Mouse (Mus musculus) adrenal gland, adult 18-20 months (tissue): ENCODE data around the gene Lhx4. TPM values are rescaled to one million over a fixed set of nuclear protein-coding genes. Genes with fewer than 3 reads are reported as not detected.

ENCODE experiments used
- DNase-seq, 2 experiments: peaks; one replicate each; pipeline ENCODE4 v3.0.0; 2021 to 2022; ENCODE audit warnings: low spot score in 2 of 2
- total RNA-seq, 2 experiments: library from RNA; stranded (reverse); gene quantifications; 1 replicate in 1 of 2; 2 replicates in 1 of 2; pipeline ENCODE4 v1.2.3; 2021

The Lhx4 gene
- total RNA-seq, 2 experiments from 2014 or later: 0.06 TPM; not detected in 1

DNA sequence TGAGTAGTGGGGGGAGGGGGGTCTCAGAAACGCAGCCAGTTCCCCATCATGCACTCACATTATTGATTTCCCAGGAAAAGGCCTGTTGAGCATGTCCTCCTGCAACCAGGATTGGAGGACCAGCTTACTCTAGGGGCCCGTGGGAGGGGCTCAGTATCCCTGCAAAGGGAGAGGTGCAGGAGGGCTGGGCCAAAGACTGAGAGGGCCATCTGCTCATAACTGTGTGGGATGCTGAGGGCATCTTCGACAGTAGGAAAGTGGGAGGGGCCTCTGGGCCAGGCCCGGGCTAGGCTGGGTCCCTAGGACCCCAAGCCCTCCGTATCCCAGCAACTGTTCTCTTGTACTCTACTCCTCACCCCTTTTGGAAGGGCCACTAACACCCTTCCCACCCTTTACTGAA lies 47.3 kb downstream of the Lhx4 start:
- DNase-seq: no peak

DNA sequence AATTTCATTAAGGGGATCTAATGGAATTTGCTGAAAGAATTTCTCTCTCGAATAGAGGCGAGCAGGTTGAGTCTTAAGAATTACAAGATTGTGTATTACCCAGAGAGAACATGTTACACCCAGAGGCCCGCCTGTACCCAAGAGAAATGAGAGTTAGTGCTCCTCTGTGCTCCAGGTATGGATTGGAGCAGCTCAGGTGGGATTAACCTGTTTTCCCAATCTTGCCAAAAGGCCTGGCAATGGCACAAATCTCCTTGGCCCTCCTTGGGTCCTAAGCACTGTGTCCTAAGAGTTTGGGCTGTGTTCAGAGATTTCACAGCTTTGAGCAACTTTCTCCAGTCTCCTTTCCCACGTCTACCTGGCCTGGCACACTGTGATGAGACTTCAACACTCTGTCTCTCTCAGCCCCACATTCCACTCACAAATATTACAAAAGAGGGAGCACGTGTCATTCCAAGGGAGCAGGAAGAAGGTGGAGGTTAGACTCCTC lies 48.2 kb downstream of the Lhx4 start:
- no peak for DNase-seq

DNA sequence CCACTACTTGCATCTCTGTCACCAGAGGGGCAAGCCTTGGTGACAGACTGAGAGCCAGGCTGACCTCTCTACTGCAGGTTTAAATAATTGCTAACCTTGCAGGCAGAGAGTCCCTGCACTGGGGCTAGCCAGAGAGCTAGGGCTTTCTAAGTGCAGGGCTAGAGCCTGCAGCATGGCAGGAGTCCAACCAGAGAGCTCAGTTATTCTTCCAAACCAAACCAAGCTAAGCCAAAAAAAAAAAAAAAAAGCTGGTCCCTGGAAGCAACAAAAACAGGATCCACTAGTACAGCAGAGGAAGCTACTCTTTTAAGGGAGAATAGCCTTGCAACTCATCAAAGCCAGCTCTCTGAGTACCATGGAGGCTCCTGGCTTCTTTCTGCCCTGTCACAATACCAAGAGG lies 50.6 kb downstream of the Lhx4 start:
- DNase-seq: no peak

DNA sequence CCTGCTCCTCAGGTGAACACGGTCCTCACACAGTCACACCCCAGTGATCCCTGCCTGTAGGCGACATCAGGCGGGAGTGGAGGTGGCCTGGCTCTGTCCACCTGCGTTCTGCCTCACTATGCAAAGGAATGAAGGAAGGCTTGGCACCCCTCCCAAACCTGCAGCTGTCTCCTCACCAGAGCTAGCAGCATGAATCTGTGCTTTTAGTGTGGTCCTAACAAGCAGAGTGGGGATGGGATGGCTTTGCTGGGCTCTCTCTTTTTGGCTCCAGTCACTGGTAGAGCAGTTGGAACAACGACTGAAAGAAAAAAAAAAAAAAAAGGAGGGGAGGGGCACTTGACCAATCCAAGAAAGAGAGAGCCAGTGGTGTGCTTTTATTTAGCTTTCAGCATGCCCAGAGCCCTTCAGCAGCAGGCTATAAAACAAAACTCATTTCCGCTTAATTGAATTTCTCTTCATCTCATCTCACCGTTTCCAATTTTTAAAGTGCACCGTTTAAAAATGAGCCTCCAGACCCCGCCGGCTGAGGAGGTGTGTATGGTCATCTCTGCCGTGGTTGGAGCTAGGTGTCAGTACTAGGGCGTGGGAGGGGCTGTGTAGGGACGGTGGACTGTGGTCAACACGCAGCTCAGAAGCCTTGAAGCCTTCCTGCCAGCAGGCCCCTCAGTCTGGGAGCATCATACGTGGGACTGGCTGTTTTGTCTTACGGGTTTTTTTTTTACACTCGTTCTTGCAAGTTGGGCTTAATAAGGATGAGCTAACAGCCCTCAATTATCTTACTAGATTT lies 52.9 kb downstream of the Lhx4 start:
- no peak for DNase-seq

DNA sequence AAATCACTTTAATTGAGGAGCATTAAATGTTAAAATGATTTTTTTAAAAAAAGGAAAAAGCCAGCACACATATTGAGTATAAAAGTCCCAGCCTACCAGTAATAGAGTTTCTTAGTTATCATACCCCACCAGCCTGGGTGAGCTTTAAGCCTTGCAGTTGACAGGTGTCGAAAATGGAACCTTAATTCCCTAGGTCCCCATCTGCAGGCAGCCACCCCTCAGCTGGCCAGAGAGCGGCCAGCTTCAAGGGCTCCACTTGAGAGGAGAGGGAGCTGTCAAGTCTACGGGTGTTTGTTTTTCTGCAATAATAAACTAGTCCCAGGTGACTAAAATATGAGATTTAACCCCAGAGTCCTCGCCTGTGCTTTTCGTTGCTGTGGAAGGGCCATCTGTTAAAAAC lies 58.0 kb downstream of the Lhx4 start:
- no peak for DNase-seq

DNA sequence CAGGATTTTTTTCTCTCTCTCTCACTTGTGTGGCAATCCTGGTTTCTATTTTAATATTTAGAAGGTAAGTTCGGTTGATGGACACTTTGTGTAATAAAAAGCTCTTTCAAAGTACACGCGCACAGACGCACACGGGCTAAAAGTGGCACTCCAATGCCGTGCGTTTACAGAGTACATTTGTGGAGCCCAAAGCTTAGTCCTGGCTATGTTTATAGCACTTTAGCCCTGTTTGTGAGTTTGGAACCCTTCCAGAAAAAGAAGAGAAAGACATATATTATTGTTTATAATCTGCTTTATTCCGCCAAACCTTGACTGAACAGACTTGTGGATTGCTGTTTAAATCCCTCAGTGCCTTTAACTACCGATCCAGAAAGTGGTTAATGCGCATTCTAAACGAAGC lies 58.5 kb downstream of the Lhx4 start:
- no peak for DNase-seq

DNA sequence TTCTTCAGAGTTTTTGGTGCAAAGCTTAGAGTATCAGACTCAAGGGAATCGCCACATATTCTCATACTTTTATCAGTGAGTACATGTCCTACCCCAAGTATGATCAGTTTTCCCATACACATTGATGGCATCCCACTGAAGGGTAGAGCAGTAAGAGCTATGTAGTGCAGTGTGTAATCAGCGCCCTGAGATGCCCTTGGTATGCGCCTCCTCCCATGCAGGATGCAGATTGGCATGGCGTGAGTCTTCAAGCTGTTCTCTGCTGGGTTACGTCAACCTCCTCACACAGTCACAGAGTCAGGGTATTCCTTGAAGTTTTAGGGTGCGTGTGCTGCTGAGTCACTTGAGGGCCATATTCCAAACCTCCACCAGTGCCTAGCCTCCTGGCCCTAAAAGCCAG lies 59.3 kb downstream of the Lhx4 start:
- no peak for DNase-seq

DNA sequence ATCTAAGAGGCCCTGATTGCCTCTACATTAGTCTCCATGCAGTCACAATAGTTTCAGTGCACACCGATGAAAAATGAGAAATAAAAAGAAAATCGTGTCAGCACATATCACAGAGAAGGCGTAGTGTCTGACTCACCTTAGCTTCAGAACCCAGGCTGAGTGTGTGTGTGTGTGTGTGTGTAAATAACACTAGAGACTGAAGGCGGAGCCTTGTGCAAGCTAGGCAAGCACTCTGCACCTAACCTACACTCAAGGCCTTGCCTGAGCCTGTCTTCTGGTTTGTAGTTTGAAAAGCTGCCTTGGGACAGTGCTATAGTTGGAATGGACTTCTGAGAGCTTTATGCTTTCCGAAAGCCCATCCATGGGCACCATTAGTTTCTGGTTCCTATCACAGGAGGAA lies 61.9 kb downstream of the Lhx4 start:
- DNase-seq: no peak

DNA sequence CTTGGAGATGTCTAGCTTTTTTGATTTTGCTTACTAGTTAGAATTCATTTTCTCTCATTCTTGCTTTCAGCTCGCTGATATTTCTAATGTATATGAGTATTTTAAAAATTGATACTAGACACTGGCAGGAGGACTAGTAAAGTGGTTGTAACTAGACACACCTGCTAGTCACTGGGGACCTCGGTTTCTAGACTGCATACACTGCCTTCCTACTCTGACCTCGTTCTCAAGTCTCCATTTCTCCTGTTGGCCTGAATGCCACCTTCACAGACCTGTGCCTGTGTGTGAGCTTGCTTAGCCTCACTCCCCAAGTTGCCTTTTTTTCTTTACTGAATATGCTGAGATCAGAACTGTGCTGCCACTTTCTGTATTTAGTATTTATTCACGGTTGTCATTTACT lies 62.3 kb downstream of the Lhx4 start:
- no peak for DNase-seq

DNA sequence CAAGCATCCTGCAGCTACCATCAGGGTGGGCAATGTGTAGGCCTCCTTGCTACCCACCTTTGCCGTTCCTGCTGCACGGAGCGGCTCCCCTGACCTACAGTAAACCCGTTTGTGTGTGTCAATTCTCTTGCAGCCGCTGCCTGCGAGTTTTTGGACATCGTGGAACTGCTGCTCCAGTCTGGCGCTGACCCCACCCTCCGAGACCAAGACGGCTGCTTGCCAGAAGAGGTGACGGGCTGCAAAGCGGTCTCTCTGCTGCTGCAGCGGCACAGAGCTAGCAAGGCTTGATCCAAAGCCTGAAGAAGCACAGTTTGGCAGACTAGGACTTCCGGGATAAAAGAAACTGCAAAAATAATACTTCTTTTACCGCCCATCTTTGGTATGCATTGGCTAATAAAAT lies 64.7 kb downstream of the Lhx4 start:
- DNase-seq: no peak

DNA sequence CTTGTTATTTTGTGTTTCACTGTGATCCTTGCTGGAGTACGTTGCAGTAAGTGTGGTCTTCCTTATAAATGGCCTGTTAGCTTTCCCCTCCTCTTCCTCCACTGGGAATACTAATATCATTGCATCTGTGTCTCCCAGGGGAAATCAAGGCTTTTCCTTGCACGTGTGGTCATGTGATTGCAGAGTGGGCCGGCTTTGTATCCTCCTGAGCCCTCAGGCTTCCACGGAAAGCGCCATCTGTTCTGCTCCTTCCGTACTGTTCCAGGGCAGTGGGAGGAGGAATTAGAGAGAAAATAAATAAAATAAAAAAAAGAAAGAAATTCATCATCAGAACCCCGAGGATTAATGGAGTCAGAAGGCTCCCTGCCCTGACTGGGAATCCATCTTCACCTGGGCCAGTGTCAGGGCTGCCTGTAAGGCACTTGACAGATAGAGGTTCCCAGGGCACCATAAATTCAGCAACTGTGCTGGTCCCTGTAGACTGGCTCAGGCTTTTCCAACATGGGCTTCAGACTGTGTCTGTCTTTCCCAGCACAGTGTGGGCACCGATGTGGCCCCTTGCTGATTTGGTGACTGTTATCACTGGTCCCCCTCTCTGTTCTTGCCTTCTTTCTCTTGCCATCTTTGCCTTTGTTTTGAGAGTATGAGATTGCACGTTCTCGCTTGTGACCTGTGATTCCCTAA lies 70.2 kb downstream of the Lhx4 start:
- no peak for DNase-seq

DNA sequence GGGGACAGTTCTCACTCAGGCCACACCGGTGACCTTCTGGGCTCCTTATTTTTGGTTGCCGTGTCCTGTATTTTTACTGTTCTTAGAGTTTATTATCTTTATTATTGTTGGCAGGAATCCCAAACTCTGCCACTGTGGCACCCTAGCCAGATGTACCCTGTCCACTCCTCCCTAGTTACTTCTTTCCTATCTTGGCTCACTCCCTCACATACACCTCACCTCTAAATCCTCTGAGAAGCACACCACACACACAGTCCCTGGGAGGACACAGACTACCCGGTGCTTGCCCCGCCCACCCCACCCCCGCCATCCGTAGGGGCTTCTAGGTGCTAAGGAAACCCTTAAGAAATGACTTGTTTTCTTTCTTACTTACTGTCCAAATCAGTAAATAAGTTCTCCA lies 75.9 kb downstream of the Lhx4 start:
- DNase-seq: no peak

DNA sequence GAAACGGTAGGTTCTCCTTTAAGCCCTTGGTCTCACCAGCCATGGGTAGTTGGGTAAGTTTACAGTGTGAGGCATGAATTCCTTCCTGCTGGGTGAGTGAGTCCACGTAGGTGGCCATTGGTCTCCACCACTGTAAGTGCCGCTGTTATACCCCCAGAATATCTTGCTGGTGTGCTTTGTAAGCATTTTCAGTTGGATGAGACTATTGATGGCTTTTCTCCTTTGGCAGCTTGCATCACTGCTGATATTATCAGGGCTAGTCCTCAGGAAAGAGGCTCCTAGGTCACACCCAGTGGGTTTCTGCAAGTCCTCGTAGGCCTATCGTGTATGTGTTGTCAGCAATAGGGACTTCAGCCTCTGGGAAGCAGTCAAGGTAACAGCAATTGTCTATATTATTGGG lies 87.5 kb downstream of the Lhx4 start:
- no peak for DNase-seq

DNA sequence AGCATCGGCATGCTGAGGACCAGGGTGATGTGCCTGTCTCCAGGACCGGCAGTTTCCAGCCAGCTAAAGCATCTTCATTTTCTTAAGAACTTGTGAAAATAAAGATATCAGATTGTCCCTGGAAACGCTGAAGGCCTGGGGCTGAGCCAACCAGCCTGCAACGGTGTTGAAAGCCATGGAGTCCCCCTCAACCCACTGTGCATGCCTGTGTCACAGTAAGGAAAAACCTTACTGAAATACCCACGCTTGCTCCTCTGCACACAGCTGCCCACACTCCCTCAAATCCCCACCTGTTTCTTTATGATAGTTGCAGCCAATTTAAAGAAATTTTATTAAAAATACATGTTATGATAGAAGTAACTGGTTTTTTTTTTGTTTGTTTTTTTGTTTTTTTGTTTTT lies 95.2 kb downstream of the Lhx4 start:
- DNase-seq: no peak

DNA sequence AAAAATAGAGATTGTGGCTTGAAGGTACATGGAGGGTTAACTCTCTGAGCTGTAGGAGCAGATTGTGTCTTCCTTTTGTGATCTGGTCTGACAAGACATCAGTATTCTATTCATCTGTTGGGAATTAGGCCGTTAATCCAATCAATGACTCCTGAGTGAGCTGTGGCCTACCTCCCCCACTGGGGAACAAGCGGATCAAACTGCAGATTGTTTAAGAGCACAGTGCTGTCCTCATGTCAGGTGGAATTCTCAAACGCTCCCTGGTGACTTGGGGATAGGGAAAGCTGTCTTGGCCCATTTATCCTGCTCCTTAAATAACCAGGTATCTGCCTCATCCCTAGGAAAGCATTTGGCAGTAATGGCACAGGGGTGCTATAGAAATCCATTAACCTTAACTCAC lies 96.5 kb downstream of the Lhx4 start:
- no peak for DNase-seq

DNA sequence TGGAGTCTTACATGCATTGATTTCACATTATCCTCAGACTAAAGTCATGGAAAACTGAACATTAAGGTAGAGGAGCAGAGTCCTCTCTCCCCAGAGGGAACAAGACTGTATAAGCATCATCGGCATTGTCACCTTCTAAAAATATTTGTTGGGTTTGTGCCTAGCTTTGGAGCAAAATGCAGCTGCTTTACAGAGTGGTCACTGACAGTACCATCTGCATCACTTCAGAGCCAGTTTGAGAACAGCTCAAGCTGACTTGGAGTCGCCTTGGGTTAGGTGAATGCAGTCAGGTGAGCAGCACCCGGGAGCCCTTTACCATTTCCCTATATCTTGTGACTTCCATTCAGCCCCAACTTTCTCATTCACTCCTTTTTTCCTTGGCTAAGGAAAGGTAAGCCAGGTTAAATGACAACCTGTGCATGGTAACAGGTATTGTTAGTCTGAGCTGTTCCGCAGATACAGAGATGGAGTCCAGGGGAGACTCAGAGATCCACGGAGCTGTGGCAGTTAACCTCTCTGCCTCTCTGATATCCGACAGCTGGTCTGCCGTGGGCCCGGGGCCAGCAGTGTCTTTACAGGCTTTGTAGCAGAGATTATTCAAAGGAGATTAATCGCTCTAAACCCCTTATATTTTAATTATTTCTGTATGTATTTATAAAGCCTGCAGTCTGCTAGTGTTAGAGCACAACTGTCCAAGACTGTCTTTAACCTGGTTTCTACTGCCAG lies 101.2 kb downstream of the Lhx4 start:
- DNase-seq: no peak

Other genes with a start within 250 kb of the Lhx4 start
- 10 to 100 TPM; 69.0 to 69.7 TPM for gene Acbd6, start 193.6 kb downstream of the Lhx4 start, total RNA-seq
- gene Qsox1, start 61.2 kb upstream of the Lhx4 start, total RNA-seq: 10 to 100 TPM; 50.2 to 68.5 TPM
- 10 to 100 TPM; 27.7 to 33.2 TPM for gene Cep350, start 221.6 kb upstream of the Lhx4 start, total RNA-seq